Mouse (Mus musculus): ENCODE results near the gene AC109138.7. TPM values are rescaled to one million over a fixed set of nuclear protein-coding genes. Genes with fewer than 3 reads are reported as not detected.
A peak's percentile ranks its signal among the peaks of the same experiment; 100 is the strongest.

AC109138.7 gene
- polyA plus RNA-seq, 1 experiment from 2014 or later, result not detected

DNA sequence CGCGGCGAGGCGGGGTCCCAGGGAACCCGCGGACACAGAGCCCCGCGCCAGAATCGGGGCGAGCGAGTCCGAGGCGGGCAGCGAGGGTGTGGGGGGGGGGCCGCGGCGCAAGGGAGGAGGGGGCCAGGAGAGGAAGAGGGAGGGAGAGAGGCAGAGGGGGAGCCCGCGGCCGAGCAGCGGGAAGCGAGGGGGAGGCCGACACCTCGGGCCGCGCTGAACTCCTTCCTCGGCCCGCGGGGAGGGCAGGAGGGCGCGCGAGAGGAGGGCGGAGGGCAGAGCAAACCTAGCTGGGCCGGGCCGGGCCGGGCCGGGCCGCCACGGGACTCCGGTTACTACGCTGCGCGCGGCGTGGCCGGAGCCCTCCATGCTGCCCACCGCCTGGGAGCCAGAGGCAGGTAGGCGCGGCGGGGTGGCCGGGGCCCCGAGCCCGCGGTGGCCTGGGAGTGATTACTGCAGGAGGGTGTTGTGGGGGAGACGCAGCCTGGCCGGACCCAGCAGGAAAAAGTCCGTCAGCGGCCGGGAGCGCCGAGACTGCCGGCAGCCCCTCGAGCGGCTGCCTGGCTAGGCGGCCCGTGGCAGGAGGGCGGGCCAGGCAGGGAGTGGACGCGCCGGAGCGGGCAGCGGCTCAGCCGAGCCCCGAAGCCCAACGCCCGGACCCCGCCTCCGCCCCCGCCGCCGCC, 754 bp downstream of the AC109138.7 start:
- Histone ChIP-seq H3K9me3 (ENCODE audit: control insufficient read depth, low read length) (no peaks in the 10 kb centered on the region), H3K9ac (replicated peaks; ENCODE audit: low read depth, low read length) (peak overlapping the region; percentile 30), H3K4me1 (replicated peaks; ENCODE audit: control insufficient read depth, insufficient read depth, low read length) (peaks cover 20% of the 10 kb centered on the region), H3K4me2 (ENCODE audit: low read length) (peak overlapping the region; percentile 96), H3K4me3 (replicated peaks; ENCODE audit: low read length) (peak overlapping the region; percentile 54), H3K27ac (ENCODE audit: low read length) (no peak overlapping the region), H3K27me3 (replicated peaks; ENCODE audit: control insufficient read depth, insufficient read depth, low read length) (peaks cover 20% of the 10 kb centered on the region), H3K36me3 (ENCODE audit: control insufficient read depth, insufficient read depth) (no peaks in the 10 kb centered on the region)
- ATAC-seq, result peak; percentile 34; the same call in 1 of the 2 replicates
- WGBS, result under 1% methylated on average over 39 of the region's 81 CpGs

DNA sequence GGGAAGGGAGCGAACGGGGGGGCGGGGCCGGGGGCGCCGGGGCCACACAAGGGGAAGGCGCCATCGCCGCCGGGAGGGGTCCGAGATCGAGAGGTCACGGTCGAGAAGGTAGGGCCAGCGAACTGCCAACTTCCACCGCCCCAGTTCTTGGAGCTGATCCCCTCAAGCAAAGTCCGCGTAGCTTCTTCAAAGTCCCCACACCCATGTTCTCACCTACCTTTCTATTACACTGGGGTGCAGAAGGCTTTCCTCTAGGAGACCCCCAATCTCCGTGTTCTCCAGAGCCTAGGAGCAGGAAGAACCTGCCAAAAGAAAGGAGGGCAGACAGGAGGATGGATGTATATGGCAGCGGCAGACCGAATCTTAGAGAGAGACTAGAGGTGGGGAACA, 1.3 kb downstream of the AC109138.7 start:
- H3K27me3 ChIP-seq (replicated peaks; ENCODE audit: control insufficient read depth, insufficient read depth, low read length), result peaks cover 20% of the 10 kb centered on the region
- H3K9me3 ChIP-seq (ENCODE audit: control insufficient read depth, low read length), result no peaks in the 10 kb centered on the region
- peak overlapping the region; percentile 30; the same call in 1 of the 2 replicates for H3K9ac ChIP-seq (replicated peaks; ENCODE audit: low read depth, low read length)
- H3K27ac ChIP-seq (ENCODE audit: low read length), result no peak overlapping the region
- H3K4me2 ChIP-seq (ENCODE audit: low read length), result peak overlapping the region; percentile 96
- WGBS, result 4% methylated on average over 17 of the region's 21 CpGs
- H3K4me1 ChIP-seq (replicated peaks; ENCODE audit: control insufficient read depth, insufficient read depth, low read length), result peaks cover 25% of the 10 kb centered on the region
- no peak for ATAC-seq
- peak overlapping the region; percentile 54 for H3K4me3 ChIP-seq (replicated peaks; ENCODE audit: low read length)
- H3K36me3 ChIP-seq (ENCODE audit: control insufficient read depth, insufficient read depth), result no peaks in the 10 kb centered on the region

DNA sequence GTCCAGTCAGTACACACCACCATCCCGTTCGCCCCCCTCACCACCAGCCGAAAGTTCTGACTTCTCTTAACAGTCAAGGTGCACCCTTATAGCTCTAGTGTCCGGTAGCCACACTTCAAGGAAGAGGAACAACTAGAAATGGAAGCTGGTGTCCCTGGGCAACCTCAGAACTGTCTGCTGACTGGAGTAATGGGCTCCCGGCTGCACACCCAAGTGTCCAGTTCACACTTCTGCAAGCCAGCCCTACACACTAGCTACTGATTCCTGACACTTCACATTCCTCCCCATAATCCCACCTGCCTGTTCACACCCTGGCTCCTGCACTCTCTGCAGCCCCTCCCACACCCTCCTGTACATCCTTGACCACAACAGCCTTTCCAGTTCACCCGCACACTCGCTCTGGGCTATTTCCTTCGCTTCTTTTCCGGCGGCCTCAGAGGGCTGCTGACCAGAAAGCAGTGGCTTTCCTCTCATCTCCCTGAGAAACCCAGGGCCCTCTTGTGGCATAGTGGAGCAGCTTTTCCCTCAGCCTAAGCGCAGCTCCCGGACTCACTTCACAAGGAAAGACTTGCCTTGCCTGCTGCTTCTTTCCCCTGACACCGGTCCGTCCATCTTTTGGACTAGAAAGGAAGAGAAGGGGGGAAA, 2.0 kb downstream of the AC109138.7 start:
- Histone ChIP-seq H3K4me2 (ENCODE audit: low read length) (no peak overlapping the region; the same call in 1 of the 2 replicates), H3K9ac (replicated peaks; ENCODE audit: low read depth, low read length) (no peak overlapping the region), H3K4me1 (replicated peaks; ENCODE audit: control insufficient read depth, insufficient read depth, low read length) (peaks cover 32% of the 10 kb centered on the region), H3K27me3 (replicated peaks; ENCODE audit: control insufficient read depth, insufficient read depth, low read length) (peaks cover 20% of the 10 kb centered on the region), H3K36me3 (ENCODE audit: control insufficient read depth, insufficient read depth) (no peaks in the 10 kb centered on the region), H3K9me3 (ENCODE audit: control insufficient read depth, low read length) (no peaks in the 10 kb centered on the region), H3K4me3 (replicated peaks; ENCODE audit: low read length) (no peak overlapping the region), H3K27ac (ENCODE audit: low read length) (no peak overlapping the region)
- no peak for ATAC-seq
- 24% methylated on average over 14 of the region's 14 CpGs for WGBS

DNA sequence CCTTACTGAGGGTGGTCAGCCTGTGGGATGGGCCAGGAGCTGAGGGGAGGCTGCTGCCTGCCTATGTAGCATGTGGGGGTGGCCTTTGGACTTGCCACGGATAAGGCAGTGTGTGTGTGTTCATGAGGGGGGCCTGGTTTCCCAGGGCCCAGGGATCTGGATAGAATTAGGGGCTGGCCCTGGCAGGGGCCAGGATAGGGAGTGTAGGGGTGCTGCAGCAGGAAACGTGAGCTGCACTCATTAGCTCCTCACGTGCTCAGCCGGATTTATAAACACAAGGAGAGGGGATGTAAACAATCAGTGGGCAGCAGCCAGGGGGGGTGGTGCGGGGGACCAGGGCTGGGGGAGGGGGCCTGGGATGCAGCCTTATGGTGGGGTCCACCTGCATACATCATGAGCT, 3.0 kb downstream of the AC109138.7 start:
- H3K4me3 ChIP-seq (replicated peaks; ENCODE audit: low read length), result no peak overlapping the region

DNA sequence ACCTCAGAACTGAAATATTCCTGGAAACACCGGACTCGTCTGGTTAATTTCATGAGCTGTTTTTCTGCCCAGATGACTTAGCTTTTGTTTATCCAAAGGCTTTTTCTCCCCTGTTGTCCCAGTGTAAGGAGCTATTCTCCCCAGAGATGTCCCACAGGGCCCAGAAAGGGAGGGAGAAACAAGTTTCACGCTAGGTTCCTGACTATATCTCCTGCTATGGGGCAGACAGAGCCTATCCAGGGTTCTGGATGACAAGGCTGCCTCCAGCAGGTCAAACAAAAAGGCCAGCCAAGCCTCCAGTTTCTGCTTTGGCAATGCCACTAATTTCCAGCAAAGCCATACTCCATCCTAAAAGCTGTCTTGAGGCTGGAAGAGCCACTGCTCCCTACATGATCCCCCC, 3.7 kb downstream of the AC109138.7 start:
- Histone ChIP-seq H3K9ac (replicated peaks; ENCODE audit: low read depth, low read length) (no peak overlapping the region), H3K4me1 (replicated peaks; ENCODE audit: control insufficient read depth, insufficient read depth, low read length) (peaks cover 32% of the 10 kb centered on the region), H3K36me3 (ENCODE audit: control insufficient read depth, insufficient read depth) (no peaks in the 10 kb centered on the region), H3K9me3 (ENCODE audit: control insufficient read depth, low read length) (no peaks in the 10 kb centered on the region), H3K4me2 (ENCODE audit: low read length) (no peak overlapping the region), H3K4me3 (replicated peaks; ENCODE audit: low read length) (no peak overlapping the region), H3K27ac (ENCODE audit: low read length) (no peak overlapping the region), H3K27me3 (replicated peaks; ENCODE audit: control insufficient read depth, insufficient read depth, low read length) (peaks cover 20% of the 10 kb centered on the region)
- WGBS, result 44% methylated on average over 3 of the region's 3 CpGs
- ATAC-seq, result no peak

More for the DNA sequence above, 3.0 kb downstream of the AC109138.7 start:
- H3K9me3 ChIP-seq (ENCODE audit: control insufficient read depth, low read length), result no peaks in the 10 kb centered on the region
- WGBS, result 6% methylated on average over 5 of the region's 5 CpGs
- H3K4me2 ChIP-seq (ENCODE audit: low read length), result no peak overlapping the region
- no peak for ATAC-seq
- H3K9ac ChIP-seq (replicated peaks; ENCODE audit: low read depth, low read length), result no peak overlapping the region
- H3K27ac ChIP-seq (ENCODE audit: low read length), result no peak overlapping the region
- peaks cover 20% of the 10 kb centered on the region for H3K27me3 ChIP-seq (replicated peaks; ENCODE audit: control insufficient read depth, insufficient read depth, low read length)
- H3K4me1 ChIP-seq (replicated peaks; ENCODE audit: control insufficient read depth, insufficient read depth, low read length), result peaks cover 32% of the 10 kb centered on the region
- no peaks in the 10 kb centered on the region for H3K36me3 ChIP-seq (ENCODE audit: control insufficient read depth, insufficient read depth)

DNA sequence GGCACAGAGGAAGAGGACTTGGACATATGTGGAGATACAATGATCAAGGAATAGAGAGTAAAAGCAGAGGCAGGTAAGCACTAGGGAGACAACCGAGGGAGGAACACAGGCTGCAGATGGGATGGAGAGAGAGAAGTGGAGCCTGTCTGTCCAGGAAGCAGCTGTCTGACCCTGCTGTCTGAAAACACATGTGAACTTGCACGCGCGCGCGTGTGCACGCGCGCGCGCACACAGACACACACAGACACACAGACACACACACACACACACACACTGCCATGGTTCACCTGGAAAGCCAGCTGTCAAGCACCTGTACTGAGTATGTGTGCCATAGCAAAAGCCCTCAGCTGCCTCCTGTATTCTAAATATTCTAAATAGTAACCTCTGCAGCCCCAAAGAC, 4.1 kb downstream of the AC109138.7 start:
- Histone ChIP-seq H3K4me3 (replicated peaks; ENCODE audit: low read length) (no peak overlapping the region), H3K9me3 (ENCODE audit: control insufficient read depth, low read length) (no peaks in the 10 kb centered on the region), H3K4me1 (replicated peaks; ENCODE audit: control insufficient read depth, insufficient read depth, low read length) (peaks cover 32% of the 10 kb centered on the region), H3K36me3 (ENCODE audit: control insufficient read depth, insufficient read depth) (no peaks in the 10 kb centered on the region), H3K27me3 (replicated peaks; ENCODE audit: control insufficient read depth, insufficient read depth, low read length) (peaks cover 15% of the 10 kb centered on the region), H3K9ac (replicated peaks; ENCODE audit: low read depth, low read length) (no peak overlapping the region), H3K4me2 (ENCODE audit: low read length) (no peak overlapping the region), H3K27ac (ENCODE audit: low read length) (no peak overlapping the region)
- WGBS, result 81% methylated on average over 11 of the region's 11 CpGs
- ATAC-seq, result no peak

DNA sequence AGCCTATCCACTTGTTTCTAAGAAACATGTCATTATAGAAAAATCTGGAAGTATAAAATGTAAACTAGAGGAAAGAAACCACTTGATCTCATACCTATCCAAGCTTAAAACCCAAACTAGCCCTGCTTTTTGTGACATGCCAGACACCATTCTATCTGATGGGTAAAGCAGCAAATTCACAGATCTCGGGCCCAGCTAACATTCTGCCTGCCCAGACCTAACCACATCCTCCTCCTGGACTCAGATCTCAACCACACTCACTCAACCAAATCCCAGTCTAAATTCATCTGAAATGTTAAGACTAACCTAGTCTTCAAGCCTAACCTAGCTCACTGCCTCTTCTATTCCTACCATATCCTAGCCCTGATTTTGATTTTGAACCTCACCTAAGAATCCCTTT, 4.6 kb downstream of the AC109138.7 start:
- Histone ChIP-seq H3K27me3 (replicated peaks; ENCODE audit: control insufficient read depth, insufficient read depth, low read length) (peaks cover 10% of the 10 kb centered on the region), H3K27ac (ENCODE audit: low read length) (no peak overlapping the region), H3K4me3 (replicated peaks; ENCODE audit: low read length) (no peak overlapping the region), H3K4me2 (ENCODE audit: low read length) (no peak overlapping the region), H3K9ac (replicated peaks; ENCODE audit: low read depth, low read length) (no peak overlapping the region), H3K4me1 (replicated peaks; ENCODE audit: control insufficient read depth, insufficient read depth, low read length) (peaks cover 32% of the 10 kb centered on the region), H3K9me3 (ENCODE audit: control insufficient read depth, low read length) (no peaks in the 10 kb centered on the region), H3K36me3 (ENCODE audit: control insufficient read depth, insufficient read depth) (no peaks in the 10 kb centered on the region)
- no peak for ATAC-seq
- 67% methylated on average over 1 of the region's 1 CpGs for WGBS

DNA sequence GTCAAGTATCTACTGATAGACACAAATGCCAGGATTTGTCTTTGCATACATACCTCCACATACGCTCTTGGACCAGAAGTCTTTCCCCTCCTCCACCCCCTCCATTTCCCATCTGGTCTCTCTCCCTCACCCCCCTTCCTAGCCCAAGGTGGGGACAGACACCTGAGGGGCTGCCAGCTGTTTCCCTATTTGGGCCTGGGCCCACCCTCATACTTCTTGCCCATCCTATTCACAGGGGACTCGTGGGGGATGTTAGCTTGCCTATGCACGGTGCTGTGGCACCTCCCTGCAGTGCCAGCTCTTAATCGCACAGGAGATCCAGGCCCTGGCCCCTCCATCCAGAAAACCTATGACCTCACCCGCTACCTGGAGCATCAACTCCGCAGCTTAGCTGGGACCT, 5.8 kb downstream of the AC109138.7 start:
- H3K9me3 ChIP-seq (ENCODE audit: control insufficient read depth, low read length), result no peaks in the 10 kb centered on the region
- no peak overlapping the region for H3K27ac ChIP-seq (ENCODE audit: low read length)
- no peak overlapping the region for H3K9ac ChIP-seq (replicated peaks; ENCODE audit: low read depth, low read length)
- peaks cover 21% of the 10 kb centered on the region for H3K4me1 ChIP-seq (replicated peaks; ENCODE audit: control insufficient read depth, insufficient read depth, low read length)
- no peak overlapping the region for H3K4me3 ChIP-seq (replicated peaks; ENCODE audit: low read length)
- H3K36me3 ChIP-seq (ENCODE audit: control insufficient read depth, insufficient read depth), result no peaks in the 10 kb centered on the region
- peaks cover 10% of the 10 kb centered on the region for H3K27me3 ChIP-seq (replicated peaks; ENCODE audit: control insufficient read depth, insufficient read depth, low read length)
- no peak overlapping the region for H3K4me2 ChIP-seq (ENCODE audit: low read length)
- no peak for ATAC-seq
- 79% methylated on average over 6 of the region's 6 CpGs for WGBS

DNA sequence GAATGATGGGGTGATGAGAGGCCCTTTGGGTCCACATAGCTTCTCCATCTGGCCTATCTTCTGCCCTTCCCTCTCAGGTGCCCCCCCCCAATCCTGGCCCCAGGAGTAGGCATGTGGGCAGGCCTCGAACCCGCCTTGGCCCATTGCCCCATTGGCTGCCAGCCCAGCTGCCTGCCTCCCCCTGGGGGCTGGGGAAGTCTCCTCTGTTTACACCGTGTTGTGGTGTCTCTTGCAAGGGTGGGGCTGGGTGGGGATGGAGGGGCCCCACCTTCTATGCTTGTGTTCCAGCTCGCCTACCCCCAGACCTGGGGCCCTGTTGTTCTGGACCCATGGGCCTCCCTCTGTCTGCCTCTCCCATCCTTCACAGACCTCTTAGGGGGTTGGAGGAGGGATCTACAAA, 6.3 kb downstream of the AC109138.7 start:
- WGBS, result 52% methylated on average over 4 of the region's 4 CpGs
- Histone ChIP-seq H3K4me3 (replicated peaks; ENCODE audit: low read length) (no peak overlapping the region), H3K36me3 (ENCODE audit: control insufficient read depth, insufficient read depth) (no peaks in the 10 kb centered on the region), H3K27me3 (replicated peaks; ENCODE audit: control insufficient read depth, insufficient read depth, low read length) (peaks cover 9% of the 10 kb centered on the region), H3K27ac (ENCODE audit: low read length) (no peak overlapping the region), H3K9ac (replicated peaks; ENCODE audit: low read depth, low read length) (no peak overlapping the region), H3K4me2 (ENCODE audit: low read length) (no peak overlapping the region), H3K9me3 (ENCODE audit: control insufficient read depth, low read length) (no peaks in the 10 kb centered on the region), H3K4me1 (replicated peaks; ENCODE audit: control insufficient read depth, insufficient read depth, low read length) (peaks cover 17% of the 10 kb centered on the region)
- no peak for ATAC-seq
